Mouse (Mus musculus) monocyte, adult 5-6 weeks (primary cell): ENCODE results near the gene Cnpy1. TPM values are rescaled to one million over a fixed set of nuclear protein-coding genes. Genes with fewer than 3 reads are reported as not detected.

Source experiments
- ATAC-seq: fragments of 153-309, 156-312 bp; replicated peaks from 2 replicates; pipeline ENCODE4 v1.8.0; 2017; ENCODE audit warnings: mild to moderate bottlenecking; ENCODE audit not compliant: low TSS enrichment, insufficient number of reproducible peaks, severe bottlenecking, poor library complexity, low FRiP score
- total RNA-seq: library from RNA; stranded (forward); fragments of 200-1000, 200-491, 200-594 nt; gene quantifications from 3 replicates; pipeline ENCODE4 v1.2.3, GENCODE M21; 2017

The Cnpy1 gene
- total RNA-seq, 1 experiment from 2014 or later, result not detected

DNA sequence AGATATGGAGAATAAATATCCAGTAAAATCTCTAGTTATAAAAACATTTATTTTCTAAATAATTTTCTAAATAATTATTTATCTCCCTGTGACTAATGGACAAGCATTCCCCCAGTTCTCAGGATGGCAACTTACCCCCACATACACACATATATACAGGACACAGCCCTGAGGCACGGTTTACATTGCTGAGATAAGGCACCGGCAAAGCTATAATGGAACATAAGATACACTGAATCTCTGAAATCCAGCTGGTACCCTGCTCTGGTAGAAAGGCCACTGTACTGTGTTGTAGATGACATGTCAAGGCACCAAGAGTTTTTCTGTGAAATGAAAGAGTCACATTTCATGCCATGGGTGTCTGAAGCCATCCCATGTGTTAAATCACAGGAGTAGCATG is 40.9 kb downstream of the Cnpy1 start:
- no peak for ATAC-seq

DNA sequence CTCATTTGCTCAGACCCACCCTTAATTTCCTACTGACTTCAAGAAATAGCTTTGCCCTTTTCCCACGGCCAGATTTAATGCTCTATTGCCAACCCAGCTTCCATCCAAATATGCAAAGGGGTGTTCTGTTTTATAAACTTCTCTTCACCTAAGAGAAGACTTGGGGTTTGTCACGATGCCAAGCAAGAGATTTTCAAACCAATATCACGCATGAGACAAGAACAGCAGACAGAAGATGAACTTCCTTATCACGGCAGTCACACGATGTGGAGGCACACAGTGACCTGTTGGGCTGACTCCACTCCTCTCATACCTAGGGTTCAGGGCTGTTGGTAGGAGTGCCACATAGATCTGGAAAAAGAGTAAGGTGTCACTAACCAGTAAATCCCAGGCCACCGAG is 42.5 kb downstream of the Cnpy1 start:
- ATAC-seq, result no peak

DNA sequence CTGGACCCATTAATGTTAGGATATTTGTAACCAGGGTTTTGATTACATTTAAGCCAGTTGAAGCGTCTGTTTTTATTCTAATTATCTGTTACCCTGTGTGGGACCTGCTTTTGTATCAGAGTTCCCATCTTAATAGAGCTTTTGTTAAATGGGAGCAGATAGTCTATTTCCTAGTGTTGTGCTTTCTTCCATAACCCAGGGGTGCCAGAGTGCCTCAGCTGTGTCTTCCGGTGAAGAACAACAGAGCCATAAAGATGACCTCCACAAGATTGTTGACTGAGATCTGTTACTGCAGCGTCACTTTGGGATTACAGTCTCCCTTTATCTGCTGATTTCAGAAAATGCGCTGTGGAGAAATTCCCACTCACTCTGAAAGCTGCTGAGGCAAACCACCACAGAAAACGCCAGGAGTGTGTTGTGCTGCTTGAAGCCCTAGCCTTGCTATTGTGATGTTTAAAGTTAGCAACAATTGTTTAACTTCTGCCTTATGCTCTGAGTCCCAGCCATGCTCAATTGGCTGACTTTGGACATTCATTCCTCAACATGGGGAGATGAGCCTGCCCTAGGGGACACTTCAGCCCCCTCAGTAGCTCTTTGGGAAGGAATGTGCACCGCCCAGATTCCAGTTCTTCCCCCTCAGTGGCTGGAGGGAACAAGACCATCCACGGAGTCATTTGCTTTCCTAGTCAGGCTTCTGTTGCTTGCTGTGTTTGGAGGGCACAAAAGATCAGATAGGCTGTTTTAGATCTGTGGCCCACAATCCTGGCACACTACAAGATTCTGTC is 46.3 kb downstream of the Cnpy1 start:
- no peak for ATAC-seq

DNA sequence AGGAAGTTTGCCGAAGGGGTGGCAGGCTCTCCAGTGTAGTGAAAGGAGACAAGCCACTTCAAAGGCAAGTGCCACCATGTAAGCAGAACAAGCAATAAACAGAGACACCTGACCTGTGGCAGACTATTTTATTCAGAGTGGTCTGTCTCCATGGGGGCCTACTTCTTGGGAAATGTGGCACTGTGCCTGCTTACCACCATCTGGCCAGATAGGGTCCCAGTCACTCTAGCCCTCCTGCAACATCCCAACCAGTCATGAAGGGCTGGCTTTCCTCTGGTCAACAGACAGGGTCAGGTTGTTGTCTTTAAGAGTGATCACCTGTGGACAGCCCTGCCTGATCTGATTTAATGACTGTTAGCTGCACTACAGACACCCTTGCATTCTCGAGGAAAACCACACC is 50.1 kb downstream of the Cnpy1 start:
- no peak for ATAC-seq

DNA sequence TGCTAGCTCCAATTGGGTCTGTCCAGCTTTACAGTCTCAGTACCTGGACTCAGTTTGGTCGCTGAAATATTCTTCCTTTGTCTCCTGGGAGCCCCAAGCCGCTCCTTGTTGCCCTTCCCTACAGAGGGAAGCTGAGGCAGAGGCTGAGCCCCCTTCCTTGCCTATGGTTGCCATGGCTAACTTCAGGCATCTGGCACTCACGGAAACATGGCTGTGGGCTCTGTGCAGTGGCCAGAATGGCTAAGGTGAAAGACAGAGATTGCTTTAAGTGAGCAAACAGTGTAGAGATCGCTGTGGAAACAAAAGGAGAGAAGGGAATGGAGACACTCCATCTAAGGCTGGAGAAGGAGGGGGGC is 53.5 kb downstream of the Cnpy1 start:
- no peak for ATAC-seq

DNA sequence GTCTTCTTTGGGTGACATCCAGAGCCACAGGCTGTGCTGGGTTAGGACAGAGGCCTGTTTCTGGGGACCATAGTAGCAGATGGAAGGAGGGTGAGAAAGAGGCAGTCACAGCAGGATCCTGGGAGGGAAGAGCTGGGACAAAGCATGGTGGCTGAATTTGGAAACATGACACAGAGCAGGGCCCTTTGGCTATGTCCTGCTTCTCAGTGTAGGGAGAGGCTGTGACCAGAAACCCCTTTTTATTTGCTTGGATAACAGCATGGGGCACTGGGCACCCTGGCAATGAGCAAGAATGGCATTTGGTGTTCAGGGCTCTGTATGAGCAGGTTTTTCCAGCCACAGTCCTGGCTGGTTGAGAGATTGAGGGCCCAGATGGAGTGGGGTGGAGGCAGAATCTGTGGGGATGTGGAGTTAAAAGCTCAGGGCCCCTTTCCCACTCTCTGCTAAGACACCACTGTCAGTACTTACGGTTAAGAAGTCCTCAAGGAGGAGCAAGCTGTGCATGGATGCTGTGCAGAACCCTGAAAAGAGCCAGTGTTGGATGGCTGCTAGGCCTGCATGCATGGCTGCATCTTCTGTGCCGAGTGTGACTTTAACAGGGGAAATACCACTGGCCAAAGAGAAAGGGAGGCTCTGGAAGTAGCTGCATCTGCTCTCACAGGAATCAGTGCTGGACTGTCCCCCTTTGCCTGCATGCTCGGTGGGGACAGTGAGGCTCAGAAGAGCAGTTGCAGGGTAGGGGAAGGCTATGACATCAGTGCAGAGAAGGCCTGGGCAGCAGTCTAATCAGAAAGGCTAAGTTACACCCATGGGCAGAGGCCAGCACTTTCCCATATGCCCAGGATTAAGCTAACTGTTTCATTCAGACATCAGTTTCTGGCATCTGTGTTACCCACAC is 54.2 kb downstream of the Cnpy1 start:
- no peak for ATAC-seq

DNA sequence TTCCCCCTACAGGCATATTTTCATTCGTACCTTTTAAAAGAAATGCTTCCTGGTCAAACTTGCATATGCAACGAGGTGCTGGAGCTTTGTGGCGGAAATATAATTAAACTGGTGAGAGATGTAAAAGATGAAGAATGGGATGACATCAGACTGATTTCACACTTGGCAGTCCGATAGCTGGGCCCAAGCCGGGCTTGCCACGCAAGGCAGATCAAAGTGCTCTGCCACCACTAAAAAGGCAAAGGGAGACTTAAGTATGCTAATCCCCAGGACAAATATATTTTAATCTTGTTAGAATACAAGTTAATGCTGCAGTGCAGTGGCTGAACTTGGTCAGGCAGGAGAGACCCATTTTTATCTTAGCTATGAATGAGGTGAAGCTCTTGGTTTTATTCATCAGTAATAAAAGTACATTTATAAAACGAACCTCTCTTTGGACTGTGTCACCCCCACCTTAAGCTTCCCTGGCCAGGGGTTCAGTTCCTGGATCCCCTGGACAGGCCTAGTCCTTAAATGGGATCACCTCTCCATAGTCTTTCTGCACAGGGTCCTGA is 66.3 kb downstream of the Cnpy1 start:
- no peak for ATAC-seq

DNA sequence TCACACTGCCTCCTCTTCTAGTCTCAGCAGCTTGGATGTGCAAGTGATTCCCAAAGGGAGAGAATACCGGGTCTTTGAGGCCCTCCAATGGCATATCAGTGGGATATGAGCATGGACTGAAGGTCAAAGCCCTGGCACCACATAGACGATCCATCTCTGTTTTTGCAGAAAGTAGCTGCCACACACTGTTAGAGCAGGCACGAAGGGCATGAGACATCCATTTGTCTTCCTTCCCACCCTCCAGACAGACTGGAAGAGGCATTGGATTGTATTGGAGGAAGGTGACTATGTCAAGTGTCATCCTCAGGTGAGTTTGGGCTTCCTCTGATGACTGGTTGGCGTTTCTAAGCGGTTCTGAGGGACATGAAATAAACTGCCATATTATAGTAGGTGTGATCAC is 67.3 kb downstream of the Cnpy1 start:
- no peak for ATAC-seq

DNA sequence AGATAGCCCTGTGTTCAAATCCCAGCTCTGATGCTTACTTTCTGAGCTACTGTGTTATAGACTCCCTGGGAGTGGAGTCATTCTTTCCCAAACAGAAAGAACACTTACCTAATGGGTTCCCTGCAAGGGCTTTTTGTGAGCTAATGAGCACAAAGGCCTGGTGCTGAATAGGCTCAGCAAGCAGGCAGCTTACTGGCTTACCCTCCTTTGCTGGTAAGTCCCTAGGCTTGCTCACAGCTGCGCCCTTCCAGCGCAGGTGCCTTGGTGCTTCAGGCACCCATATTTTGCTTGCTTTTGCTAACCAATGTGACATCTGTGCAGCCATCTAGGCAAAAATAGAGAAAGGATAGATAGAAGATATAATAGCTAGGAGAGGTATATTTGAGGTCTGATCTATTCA is 69.0 kb downstream of the Cnpy1 start:
- ATAC-seq, result no peak

DNA sequence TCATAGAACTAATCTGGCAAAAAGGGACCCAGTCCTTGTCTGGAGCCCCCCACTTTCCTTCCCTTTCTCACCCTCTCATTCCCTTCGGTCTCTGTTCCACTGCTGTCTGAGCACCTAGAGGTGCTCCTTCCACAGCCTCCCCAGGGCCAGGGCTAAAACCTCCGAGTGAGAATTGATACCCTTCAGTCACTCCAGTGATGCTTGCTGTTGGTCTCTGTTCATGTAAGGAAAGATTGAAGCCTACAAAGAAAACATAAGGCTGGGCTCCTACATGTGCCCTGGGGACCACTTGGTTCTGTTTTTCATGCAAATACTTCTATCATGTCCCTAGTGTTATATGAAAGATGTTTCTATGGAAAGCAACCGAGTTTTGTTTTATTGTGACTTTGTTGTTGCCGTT is 69.6 kb downstream of the Cnpy1 start:
- ATAC-seq, result no peak

DNA sequence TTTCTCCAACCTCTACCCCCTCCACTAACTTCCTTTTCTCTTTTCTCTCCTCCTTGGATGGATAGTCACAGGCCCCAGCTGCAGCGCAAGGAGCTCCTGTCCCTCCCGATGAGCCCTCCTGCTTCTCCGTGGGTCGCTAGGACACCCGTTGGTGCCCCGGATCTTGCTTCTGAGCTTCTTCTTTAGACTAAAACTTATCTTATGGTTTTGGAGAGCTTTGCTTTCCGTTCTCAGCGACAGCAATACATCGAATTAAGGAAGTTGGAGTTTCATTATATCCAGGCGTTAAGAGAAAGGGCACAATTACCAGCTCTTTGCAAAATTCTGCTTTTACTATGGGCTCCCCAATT is 70.1 kb downstream of the Cnpy1 start:
- ATAC-seq, result no peak

DNA sequence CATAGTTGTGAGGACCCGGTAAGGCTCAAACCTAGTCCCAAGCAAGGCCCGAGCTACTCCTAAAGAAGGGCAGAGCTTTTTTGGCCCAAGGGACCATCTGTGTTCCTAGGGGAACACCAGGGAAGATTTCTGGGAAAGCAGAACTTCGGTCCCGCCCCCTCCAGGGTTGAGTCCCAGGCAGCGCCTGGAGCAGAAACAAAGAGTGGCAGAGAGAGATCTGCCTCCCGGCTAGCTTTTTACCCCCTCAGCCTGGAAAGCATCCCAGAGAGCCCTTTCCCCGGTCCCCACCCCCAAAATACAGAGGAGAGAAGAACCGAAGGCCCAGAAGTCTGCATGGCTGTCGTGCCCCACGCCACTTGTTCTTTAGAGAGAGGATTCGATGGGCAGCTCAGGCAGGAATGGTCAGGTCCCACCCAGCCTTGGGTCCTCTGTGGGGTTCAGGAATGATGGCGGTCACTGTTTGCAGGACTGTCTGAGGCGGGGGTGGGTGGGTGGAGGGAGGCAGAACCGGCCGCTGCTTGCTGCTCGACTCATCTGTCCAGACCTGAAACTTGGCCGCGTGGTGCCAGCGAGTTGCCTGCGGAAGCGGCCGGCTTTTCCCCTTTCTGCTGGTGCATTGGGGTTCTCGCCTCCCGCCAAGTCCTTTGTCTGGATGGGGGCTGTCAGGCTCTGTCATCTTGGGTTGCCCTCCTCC is 70.6 kb downstream of the Cnpy1 start:
- ATAC-seq, result no peak

DNA sequence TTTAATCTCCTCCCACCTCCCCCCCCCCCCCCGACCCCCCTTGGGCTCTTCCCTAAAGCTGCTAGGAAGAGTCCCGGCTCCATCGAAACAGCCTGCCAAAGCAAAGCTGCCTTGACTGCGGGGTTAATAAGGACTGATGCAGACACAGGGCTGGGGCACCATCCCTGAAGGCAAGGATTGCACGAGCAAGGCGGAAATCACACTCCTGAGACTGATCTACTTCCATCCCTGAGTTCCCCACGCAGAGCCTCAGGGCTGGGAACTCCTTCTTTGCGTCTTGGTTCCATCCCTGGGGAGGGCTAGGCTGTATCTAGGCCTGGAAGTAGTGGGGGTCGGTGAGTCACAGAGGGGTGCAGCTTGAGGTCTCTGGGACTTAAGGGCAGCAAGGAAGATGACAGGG is 71.5 kb downstream of the Cnpy1 start:
- ATAC-seq, result no peak

DNA sequence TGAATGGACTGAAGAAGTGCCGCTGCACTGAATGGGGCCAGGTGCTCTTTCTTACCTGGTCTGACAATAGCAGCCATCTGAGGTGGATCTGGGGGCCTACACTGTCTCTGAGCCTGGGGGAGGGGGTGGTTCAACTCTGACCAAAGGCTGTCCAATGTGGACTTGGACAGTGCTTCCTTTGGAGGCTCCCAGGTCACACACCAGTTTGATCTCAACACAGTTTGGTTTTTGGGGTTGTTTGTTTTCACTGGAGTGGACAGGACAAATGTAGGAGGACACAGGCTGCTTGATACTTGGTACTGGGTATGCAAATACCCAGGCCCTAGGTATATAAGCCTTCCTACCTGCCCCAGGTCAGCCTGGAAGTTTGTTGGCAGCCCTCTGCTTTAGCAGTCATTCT is 71.9 kb downstream of the Cnpy1 start:
- no peak for ATAC-seq

DNA sequence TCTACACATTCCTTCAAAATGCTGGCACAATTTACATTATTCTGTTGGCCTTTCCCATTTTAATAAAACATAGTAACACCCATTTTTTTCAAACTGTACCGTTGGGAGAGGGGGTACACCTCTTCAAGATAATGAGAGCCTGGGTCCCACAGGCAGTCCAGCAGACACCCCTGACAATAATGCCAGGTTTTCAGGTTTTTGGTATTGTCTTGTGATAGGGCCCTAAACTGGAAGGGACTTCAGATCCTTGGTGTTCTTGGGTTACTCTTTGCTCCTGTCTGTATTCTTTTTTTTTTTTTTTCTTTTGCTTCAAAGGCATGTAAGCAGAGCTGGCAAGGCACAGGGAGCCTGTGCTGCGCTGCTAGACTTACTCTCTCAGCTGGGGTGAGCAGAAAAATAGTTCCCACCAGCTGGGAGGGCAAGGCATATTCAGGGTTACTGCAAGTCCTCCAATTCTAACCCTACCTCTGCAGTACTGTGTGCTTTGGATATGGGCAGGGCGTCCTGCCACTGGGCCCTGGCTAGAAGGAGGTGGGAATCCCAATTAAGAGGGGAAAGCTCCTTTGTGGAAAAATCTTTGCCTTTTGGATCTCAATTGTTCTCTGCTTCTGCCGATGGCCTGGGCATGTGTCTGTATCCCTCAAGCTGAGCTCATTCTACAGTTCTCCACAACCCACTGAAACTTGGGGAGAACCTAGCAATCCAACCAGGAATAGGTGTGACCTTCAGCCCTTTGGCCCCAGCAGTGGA is 72.5 kb downstream of the Cnpy1 start:
- ATAC-seq, result no peak

DNA sequence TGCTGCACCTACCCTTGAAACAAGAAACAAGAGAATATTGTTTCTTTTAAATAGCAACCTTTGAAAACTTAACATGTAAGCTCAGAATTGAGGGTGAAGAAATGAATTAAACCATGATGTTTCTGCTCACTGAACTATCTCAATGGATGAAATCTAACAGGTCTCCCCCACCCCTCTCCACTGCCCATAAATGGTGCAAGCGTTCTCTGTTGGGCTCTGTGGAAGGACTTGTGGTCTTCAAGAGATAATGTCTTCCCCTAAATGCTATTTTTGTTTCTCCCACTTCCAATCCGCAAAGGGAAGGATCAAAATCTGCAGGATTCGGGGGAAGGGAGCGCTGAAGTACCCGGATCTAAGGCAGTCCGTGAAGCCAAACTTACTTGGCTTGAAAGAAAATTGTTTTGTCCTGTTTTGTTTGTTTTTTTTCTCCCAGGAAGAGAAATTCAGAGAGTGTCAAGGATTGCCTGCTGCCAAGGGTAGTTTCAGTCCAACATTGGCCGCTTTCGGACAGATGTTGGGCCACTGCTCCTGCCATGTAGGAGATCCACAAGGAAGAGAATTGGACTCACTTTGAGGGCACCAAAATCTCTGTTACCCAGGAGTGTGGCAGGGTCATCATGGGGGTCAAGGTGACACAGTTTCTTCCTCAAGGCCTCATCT is 73.2 kb downstream of the Cnpy1 start:
- ATAC-seq, result no peak

DNA sequence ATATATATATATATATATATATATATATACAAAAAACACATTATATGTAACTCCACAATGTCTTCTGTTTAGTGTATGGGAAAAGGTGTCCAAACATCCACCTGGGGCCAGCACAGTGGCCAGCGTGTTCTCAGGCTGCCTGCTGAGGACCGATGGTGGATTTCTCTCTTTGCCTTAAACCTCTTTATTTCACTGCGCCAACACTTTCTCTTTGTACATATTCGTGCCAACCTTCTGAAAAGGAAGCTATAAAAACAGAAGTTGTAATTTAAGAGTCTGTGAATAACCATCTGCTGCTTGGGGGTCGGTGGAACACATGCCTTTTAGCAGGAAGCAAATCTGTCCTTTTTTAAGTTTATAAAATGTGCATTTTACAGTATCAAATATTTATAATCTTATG is 73.9 kb downstream of the Cnpy1 start:
- no peak for ATAC-seq

DNA sequence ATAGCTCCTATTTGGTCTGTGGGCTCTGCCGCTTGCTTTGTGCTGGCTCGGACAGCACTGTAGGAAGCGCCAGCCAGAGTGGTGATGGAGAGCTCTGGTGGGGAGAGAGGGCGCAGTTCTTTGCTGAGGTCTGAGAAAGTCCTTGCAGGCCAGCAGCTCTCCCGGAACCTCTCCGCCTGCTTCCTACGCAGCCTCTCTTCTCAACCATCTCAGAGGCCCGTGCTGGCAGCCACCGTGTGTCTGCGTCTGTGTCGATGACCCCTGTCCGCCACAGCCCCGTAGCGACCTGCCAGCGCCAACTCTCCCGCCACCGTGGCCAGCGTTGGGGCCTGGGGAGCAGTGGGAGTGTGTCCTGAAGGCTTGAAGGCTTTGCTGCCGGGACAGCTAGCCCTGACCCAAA is 74.7 kb downstream of the Cnpy1 start:
- ATAC-seq, result no peak
